Mouse (Mus musculus) cerebellum, adult 2 months (tissue): Measurements from ENCODE around the gene Lpcat3. TPM values are rescaled to one million over a fixed set of nuclear protein-coding genes. Genes with fewer than 3 reads are reported as not detected.
A peak's percentile ranks its signal among the peaks of the same experiment; 100 is the strongest.

Source experiments
- DNase-seq, 2 experiments: peaks; one replicate each; pipeline ENCODE4 v3.0.0; 2021
- H3K27ac ChIP-seq: fragments of 200-500 bp; 2 replicates; pipeline ENCODE4 v1.5.1; 2012; ENCODE audit warnings: low read length, control low read depth, inconsistent platforms; ENCODE audit not compliant: insufficient read depth
- H3K27me3 ChIP-seq: fragments of 200-500 bp; 2 replicates; pipeline ENCODE4 v1.6.1; 2012; ENCODE audit warnings: inconsistent platforms, mild to moderate bottlenecking, low read length, moderate library complexity; ENCODE audit not compliant: control insufficient read depth, insufficient read depth
- H3K4me1 ChIP-seq: fragments of 200-500 bp; 2 replicates; pipeline ENCODE4 v1.6.1; 2011; ENCODE audit warnings: low read length; ENCODE audit not compliant: control insufficient read depth, insufficient read depth
- H3K4me3 ChIP-seq: fragments of 200-500 bp; replicated peaks from 2 replicates; pipeline ENCODE3; 2011; ENCODE audit warnings: mild to moderate bottlenecking, low read depth, low read length, control low read depth; ENCODE audit not compliant: insufficient read depth
- CTCF ChIP-seq: fragments of 200-500 bp; IDR thresholded peaks from 2 replicates; pipeline ENCODE4 v1.5.1; 2011; ENCODE audit warnings: low read depth, mild to moderate bottlenecking, control low read depth, low read length, moderate library complexity, borderline replicate concordance; ENCODE audit not compliant: insufficient read depth
- POLR2A ChIP-seq: fragments of 200-500 bp; IDR thresholded peaks from 2 replicates; pipeline ENCODE4 v1.6.1; 2011; ENCODE audit warnings: low read length, control low read depth, borderline replicate concordance; ENCODE audit not compliant: insufficient read depth
- WGBS: fragments of 180-500 bp; shearing (Covaris S2); methylation state at CpG from one replicate; pipeline ENCODE4 v1.1.7; 2018; 5-methylcytosine and 5-hydroxymethylcytosine counted together
- polyA plus RNA-seq: library from polyadenylated mRNA; depleted of rRNA; stranded (reverse); fragments of >200 nt; gene quantifications from 2 replicates; pipeline ENCODE4 v1.2.3, GENCODE M21; 2012

Gene Lpcat3
- polyA plus RNA-seq, 1 experiment, result 56.4 TPM

DNA sequence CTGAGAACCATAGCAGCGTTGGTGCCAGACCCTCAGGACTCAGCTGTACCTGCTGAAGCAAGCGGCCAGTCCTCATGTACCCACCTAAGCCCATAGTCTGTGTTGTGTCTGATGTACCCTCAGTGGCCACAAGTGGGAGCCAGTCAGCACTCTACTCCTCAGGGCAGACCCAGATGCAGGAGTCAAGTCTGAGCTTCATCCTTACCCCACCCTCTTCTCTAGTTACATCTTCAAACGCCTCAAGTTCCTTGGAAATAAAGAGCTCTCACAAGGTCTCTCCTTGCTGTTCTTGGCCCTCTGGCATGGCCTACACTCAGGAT is 39.9 kb downstream of the Lpcat3 start:
- no peak overlapping the region for H3K27ac ChIP-seq
- WGBS, result 42% methylated on average over 3 of the region's 3 CpGs
- H3K4me1 ChIP-seq, result peaks cover 16% of the 10 kb centered on the region
- H3K27me3 ChIP-seq, result no peaks in the 10 kb centered on the region
- H3K4me3 ChIP-seq, result no peak overlapping the region
- TF ChIP-seq POLR2A, result no peak
- TF ChIP-seq CTCF, result peak; percentile 85
- DNase-seq, result peak; percentile 64 to 74

GRCm38 (mm10) chr6:124703789-124704188 is 41.0 kb downstream of the Lpcat3 start:
- no peak overlapping the region for H3K27ac ChIP-seq
- TF ChIP-seq CTCF, result no peak
- no peak for TF ChIP-seq POLR2A
- DNase-seq, result no peak
- peaks cover 22% of the 10 kb centered on the region for H3K4me1 ChIP-seq
- no peaks in the 10 kb centered on the region for H3K27me3 ChIP-seq
- WGBS, result 61% methylated on average over 7 of the region's 7 CpGs
- H3K4me3 ChIP-seq, result no peak overlapping the region

DNA sequence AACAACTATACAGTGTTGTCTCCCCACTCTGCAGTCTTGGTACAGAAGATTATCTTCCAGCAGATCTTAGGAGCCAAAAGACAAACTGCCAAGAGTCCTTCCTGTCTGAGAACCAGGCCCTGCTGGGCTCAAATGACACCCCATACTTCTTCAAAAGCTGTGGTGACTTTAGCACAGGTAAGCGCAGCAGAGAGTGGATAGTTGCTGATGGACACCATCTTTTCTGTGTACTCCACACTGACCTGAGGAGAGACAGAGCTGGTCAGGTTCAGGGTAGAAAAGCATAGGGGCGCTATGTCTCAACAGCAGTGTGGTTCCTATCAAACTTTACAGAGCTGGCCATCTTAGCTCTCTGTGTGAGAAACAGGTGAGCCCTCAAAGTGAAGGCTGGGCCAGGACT is 41.6 kb downstream of the Lpcat3 start:
- 93% methylated on average over 2 of the region's 2 CpGs for WGBS
- H3K4me3 ChIP-seq, result no peak overlapping the region
- H3K27me3 ChIP-seq, result no peaks in the 10 kb centered on the region
- no peak overlapping the region for H3K27ac ChIP-seq
- DNase-seq, result no peak
- TF ChIP-seq CTCF (no peak), POLR2A (no peak)
- peaks cover 21% of the 10 kb centered on the region for H3K4me1 ChIP-seq

DNA sequence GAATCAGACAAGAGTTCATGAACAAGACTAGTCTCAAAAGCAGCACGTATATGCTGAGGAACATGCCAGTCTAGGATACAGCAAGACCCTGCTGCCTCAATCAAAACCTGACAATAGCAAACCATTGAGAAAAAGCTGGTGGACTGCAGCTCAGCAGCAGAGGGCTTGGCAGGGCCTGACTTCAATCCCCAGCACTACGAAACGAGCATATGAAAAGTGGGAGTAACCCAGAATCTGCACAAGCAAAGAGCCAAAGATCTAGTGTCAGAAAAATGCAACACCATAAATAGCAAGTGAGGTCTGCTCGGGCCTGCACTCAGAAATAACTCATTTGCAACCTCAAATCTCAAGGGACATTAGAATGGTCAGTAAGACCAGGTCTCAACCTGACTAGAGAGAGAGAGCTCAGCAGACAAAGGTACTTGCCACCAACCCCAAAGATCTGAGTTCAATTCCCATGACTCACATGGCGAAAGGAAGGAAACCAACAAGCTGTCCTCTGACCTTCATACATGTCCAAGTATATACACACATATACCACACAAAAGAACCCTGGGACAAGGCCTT is 43.3 kb downstream of the Lpcat3 start:
- H3K4me1 ChIP-seq, result peaks cover 13% of the 10 kb centered on the region
- TF ChIP-seq CTCF (no peak), POLR2A (no peak)
- DNase-seq, result no peak
- no peaks in the 10 kb centered on the region for H3K27me3 ChIP-seq
- 55% methylated on average over 5 of the region's 5 CpGs for WGBS
- no peak overlapping the region for H3K27ac ChIP-seq
- H3K4me3 ChIP-seq, result no peak overlapping the region

DNA sequence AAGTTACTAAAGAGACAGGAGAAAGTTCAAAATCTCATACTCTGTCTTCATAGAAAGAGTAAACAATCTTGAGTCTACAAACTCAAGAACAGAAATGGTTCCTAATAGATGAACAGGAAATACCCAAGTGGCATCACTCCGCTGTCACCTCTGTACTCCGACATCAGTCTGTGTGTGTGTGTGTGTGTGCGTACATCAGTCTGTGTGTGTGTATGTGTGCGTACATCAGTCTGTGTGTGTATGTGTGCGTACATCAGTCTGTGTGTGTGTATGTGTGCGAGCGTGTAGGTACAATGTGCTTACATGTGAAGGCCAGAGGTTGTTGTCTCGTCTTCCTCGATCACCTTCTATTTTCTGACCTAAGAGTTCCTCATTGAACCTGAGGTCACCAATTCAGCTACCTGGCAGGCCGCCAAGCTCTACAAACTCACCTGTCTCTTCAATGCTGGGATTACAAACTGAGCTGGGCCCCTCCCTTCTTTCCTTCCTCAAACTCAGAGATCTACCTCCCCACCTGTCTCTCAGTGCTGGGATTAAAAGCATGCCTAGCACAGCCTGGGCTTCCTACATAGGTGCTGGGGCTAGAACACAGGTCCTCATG is 45.6 kb downstream of the Lpcat3 start:
- no peak for DNase-seq
- WGBS, result 91% methylated on average over 10 of the region's 10 CpGs
- Histone ChIP-seq H3K4me1 (peaks cover 15% of the 10 kb centered on the region), H3K27ac (no peak overlapping the region), H3K4me3 (no peak overlapping the region), H3K27me3 (no peaks in the 10 kb centered on the region)
- TF ChIP-seq POLR2A (no peak), CTCF (no peak)

GRCm38 (mm10) chr6:124711824-124712782 is 49.3 kb downstream of the Lpcat3 start, which contains the start of the genes Emg1 and Phb2:
Gene Emg1 (minus strand): TSS chr6:124712178.
Gene Phb2 (plus strand): TSS chr6:124712336.
- peak; percentile 35; the same call in 1 of the 2 replicates for TF ChIP-seq POLR2A
- no peak for TF ChIP-seq CTCF
- DNase-seq, result peak; percentile 97 to 98
- under 1% methylated on average over 76 of the region's 76 CpGs for WGBS
- peak within 1 kb of the TSS; percentile 93 for H3K4me3 ChIP-seq
- no peaks in the 10 kb centered on the region for H3K27me3 ChIP-seq
- H3K27ac ChIP-seq, result peak within 1 kb of the TSS; percentile 77
- peaks cover 20% of the 10 kb centered on the region for H3K4me1 ChIP-seq

DNA sequence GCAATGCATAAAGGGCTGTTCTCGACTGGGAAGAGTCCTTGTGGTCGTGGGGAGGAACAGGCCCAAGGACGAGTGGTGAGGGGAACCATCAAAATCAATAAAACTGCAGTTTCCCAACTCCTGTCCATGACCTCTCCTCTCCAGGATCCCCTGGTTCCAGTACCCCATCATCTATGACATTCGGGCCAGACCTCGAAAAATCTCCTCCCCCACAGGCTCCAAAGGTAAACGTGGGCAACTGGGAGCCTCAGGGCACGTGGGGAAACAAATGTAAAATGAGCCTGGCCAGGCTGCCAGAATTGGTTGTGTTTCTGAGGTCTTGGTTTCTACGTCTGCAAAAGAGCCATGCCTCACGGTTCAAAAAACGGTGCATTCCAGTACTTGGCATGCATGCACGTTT is 50.1 kb downstream of the Lpcat3 start:
- 6% methylated on average over 11 of the region's 11 CpGs for WGBS
- Histone ChIP-seq H3K4me1 (peaks cover 20% of the 10 kb centered on the region), H3K27ac (no peak overlapping the region), H3K27me3 (no peaks in the 10 kb centered on the region), H3K4me3 (peak overlapping the region; percentile 93)
- TF ChIP-seq POLR2A, result no peak
- no peak for TF ChIP-seq CTCF
- DNase-seq, result no peak
